Mouse (Mus musculus): ENCODE data around the gene Mypn. TPM values are rescaled to one million over a fixed set of nuclear protein-coding genes. Genes with fewer than 3 reads are reported as not detected.

Mypn gene
- polyA plus RNA-seq, 1 experiment: 2.6 TPM

- Histone ChIP-seq H3K4me1 (ENCODE audit: control insufficient read depth, insufficient read depth, low read length) (no peaks in the 10 kb centered on the region; the same call in 1 of the 2 replicates), H3K4me3 (replicated peaks; ENCODE audit: extremely low read depth, low read depth, low read length) (no peak overlapping the region)
- no peak for DNase-seq
- WGBS: 41% methylated on average over 11 of the region's 11 CpGs
- TF ChIP-seq CTCF (IDR thresholded peaks at IDR 0.05; ENCODE audit: insufficient read depth, low read length): no peak
- no peak for TF ChIP-seq POLR2A (IDR thresholded peaks at IDR 0.05; ENCODE audit: borderline replicate concordance, extremely low read depth, low read depth, low read length)
Measured at GRCm38 (mm10) chr10:63125343-63125742, 78.4 kb downstream of the Mypn start.

GRCm38 (mm10) chr10:63124016-63124415 is 79.7 kb downstream of the Mypn start:
- Histone ChIP-seq H3K4me3 (replicated peaks; ENCODE audit: extremely low read depth, low read depth, low read length) (no peak overlapping the region), H3K4me1 (ENCODE audit: control insufficient read depth, insufficient read depth, low read length) (no peaks in the 10 kb centered on the region; the same call in 1 of the 2 replicates)
- no peak for TF ChIP-seq CTCF (IDR thresholded peaks at IDR 0.05; ENCODE audit: insufficient read depth, low read length)
- no peak for TF ChIP-seq POLR2A (IDR thresholded peaks at IDR 0.05; ENCODE audit: borderline replicate concordance, extremely low read depth, low read depth, low read length)
- 91% methylated on average over 10 of the region's 10 CpGs for WGBS
- no peak for DNase-seq

DNA sequence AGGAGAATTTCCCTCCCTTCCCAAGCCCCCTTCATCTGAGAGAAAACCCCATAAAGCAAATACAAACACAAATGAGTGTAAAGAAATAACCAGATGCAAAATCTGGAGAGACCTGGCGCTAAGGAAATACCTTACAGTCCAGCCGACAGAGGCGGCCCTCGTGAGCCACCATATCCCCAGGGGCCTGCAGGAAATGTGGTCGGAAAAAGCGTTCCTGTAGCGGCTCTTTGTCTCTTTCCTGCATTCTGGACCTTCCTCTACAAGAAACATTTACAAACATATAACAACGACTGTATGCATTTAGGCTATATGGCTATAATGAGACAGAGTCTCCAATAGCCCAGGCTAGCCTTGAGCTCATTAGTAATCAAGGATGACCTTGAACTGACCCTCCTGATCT is 80.6 kb downstream of the Mypn start:
- 63% methylated on average over 8 of the region's 8 CpGs for WGBS
- no peak for DNase-seq

DNA sequence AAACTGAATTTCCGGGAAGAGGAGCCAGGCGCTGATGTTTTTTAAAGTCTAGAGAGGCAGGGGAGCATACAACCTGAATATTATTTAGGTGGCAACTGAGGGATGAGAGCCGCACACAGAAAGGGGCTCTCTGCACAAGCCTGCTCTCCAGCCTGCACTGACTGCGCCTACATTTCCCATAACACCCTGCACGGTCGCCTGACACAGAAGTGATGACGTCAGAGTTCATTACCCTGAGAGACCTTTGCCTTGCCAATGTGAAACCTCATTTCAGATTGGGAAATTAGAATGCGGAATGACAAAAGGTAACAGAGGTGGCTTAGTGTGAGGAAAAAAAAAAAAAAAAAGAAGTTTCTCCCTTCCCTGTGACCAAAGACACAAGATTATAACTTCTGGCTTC is 81.2 kb downstream of the Mypn start:
- 35% methylated on average over 8 of the region's 8 CpGs for WGBS
- Histone ChIP-seq H3K4me1 (ENCODE audit: control insufficient read depth, insufficient read depth, low read length) (no peaks in the 10 kb centered on the region), H3K4me3 (replicated peaks; ENCODE audit: extremely low read depth, low read depth, low read length) (no peak overlapping the region)
- no peak for TF ChIP-seq POLR2A (IDR thresholded peaks at IDR 0.05; ENCODE audit: borderline replicate concordance, extremely low read depth, low read depth, low read length)
- TF ChIP-seq CTCF (IDR thresholded peaks at IDR 0.05; ENCODE audit: insufficient read depth, low read length): no peak
- no peak for DNase-seq

More for the DNA sequence above, 80.6 kb downstream of the Mypn start:
- TF ChIP-seq CTCF (IDR thresholded peaks at IDR 0.05; ENCODE audit: insufficient read depth, low read length): no peak
- Histone ChIP-seq H3K4me3 (replicated peaks; ENCODE audit: extremely low read depth, low read depth, low read length) (no peak overlapping the region), H3K4me1 (ENCODE audit: control insufficient read depth, insufficient read depth, low read length) (no peaks in the 10 kb centered on the region)

DNA sequence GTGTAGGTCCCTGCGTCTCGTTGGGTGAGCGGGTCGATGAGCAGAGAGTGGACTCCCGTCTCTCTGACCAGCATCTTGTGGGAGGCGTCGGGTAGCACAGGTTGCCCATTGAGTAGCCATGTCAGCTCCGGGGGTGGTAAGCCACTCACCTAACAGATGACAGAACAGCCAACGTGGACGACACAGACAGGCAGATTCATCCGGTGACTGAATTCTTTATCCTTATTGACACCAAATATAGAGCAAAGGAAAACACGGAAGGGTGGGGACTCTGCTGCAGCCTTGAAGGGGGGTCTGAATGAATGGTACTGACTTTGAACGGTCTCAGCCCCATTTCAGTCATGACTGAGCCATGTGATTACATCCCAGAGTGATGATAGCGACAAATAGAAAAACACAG is 81.8 kb downstream of the Mypn start:
- no peak overlapping the region for H3K4me3 ChIP-seq (replicated peaks; ENCODE audit: extremely low read depth, low read depth, low read length)
- TF ChIP-seq CTCF (IDR thresholded peaks at IDR 0.05; ENCODE audit: insufficient read depth, low read length) (no peak), POLR2A (IDR thresholded peaks at IDR 0.05; ENCODE audit: borderline replicate concordance, extremely low read depth, low read depth, low read length) (no peak)
- no peaks in the 10 kb centered on the region for H3K4me1 ChIP-seq (ENCODE audit: control insufficient read depth, insufficient read depth, low read length)
- 79% methylated on average over 14 of the region's 14 CpGs for WGBS
- DNase-seq: no peak

DNA sequence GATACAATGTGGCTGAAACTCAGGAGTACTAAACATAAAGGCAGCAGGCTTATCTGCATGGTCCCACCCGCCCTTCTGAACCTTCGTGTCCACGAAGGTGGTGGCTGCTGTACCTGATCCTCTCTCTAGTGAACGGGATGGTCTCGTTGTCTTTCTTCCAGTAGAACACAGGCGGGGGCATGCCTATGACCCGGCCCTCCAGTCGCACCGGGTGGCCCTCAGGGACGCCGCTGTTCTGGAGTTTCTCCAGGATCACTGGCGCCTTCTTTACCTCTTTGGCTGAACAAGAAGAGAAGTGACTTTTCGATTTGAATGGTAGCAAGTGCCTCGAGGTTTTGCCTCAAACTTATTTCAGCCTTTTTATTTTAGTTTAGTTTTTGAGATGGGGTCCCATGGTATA is 83.8 kb downstream of the Mypn start:
- no peak for TF ChIP-seq CTCF (IDR thresholded peaks at IDR 0.05; ENCODE audit: insufficient read depth, low read length)
- TF ChIP-seq POLR2A (IDR thresholded peaks at IDR 0.05; ENCODE audit: borderline replicate concordance, extremely low read depth, low read depth, low read length): no peak
- no peak overlapping the region for H3K4me3 ChIP-seq (replicated peaks; ENCODE audit: extremely low read depth, low read depth, low read length)
- WGBS: 73% methylated on average over 14 of the region's 14 CpGs
- no peak for DNase-seq
- H3K4me1 ChIP-seq (ENCODE audit: control insufficient read depth, insufficient read depth, low read length): no peaks in the 10 kb centered on the region

DNA sequence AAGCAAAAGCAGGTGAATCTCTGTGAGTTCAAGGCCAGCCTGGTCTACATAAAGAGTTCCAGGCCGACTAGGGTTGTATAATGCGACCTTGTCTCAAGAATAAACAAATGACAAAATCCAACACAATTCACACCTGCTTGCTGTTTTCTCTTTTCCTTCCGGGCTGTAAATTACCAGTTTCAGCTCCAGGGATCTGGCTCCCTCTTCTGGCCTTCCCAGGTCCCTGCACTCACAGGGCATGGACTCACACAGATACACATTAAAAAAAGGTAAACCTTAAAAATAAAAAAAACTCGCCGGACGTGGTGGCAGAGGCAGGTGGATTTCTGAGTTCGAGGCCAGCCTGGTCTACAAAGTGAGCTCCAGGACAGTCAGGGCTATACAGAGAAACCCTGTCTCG is 86.2 kb downstream of the Mypn start:
- TF ChIP-seq POLR2A (IDR thresholded peaks at IDR 0.05; ENCODE audit: borderline replicate concordance, extremely low read depth, low read depth, low read length) (no peak), CTCF (IDR thresholded peaks at IDR 0.05; ENCODE audit: insufficient read depth, low read length) (no peak)
- no peak overlapping the region for H3K4me3 ChIP-seq (replicated peaks; ENCODE audit: extremely low read depth, low read depth, low read length)
- 92% methylated on average over 8 of the region's 8 CpGs for WGBS
- no peak for DNase-seq
- H3K4me1 ChIP-seq (ENCODE audit: control insufficient read depth, insufficient read depth, low read length): no peaks in the 10 kb centered on the region

DNA sequence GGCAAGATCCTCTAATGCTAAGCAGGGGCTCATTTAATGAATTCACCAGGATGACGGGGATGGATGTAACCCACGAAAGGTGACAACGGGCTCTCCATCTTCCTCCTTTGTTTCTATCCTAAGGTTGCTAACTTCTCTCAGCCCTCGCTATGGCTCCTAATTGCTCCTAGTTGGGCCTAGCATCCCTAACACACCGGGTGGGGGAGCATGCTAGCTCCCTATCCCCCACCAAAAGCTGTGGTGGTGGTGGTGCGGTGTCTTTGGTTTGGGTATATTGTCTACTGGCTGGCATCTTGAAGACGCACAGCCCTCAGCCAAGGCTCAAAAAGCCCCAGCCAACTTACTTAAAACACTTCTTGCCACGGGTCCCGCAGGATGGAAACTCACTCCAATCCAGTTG is 87.4 kb downstream of the Mypn start:
- Histone ChIP-seq H3K4me3 (replicated peaks; ENCODE audit: extremely low read depth, low read depth, low read length) (no peak overlapping the region), H3K4me1 (ENCODE audit: control insufficient read depth, insufficient read depth, low read length) (no peaks in the 10 kb centered on the region)
- 93% methylated on average over 9 of the region's 9 CpGs for WGBS
- no peak for TF ChIP-seq CTCF (IDR thresholded peaks at IDR 0.05; ENCODE audit: insufficient read depth, low read length)
- no peak for TF ChIP-seq POLR2A (IDR thresholded peaks at IDR 0.05; ENCODE audit: borderline replicate concordance, extremely low read depth, low read depth, low read length)
- no peak for DNase-seq

GRCm38 (mm10) chr10:63115881-63116280 is 87.9 kb downstream of the Mypn start:
- Histone ChIP-seq H3K4me1 (ENCODE audit: control insufficient read depth, insufficient read depth, low read length) (no peaks in the 10 kb centered on the region), H3K4me3 (replicated peaks; ENCODE audit: extremely low read depth, low read depth, low read length) (no peak overlapping the region)
- WGBS: 81% methylated on average over 15 of the region's 15 CpGs
- TF ChIP-seq POLR2A (IDR thresholded peaks at IDR 0.05; ENCODE audit: borderline replicate concordance, extremely low read depth, low read depth, low read length) (no peak), CTCF (IDR thresholded peaks at IDR 0.05; ENCODE audit: insufficient read depth, low read length) (no peak)
- no peak for DNase-seq

GRCm38 (mm10) chr10:63113716-63114360 is 89.9 kb downstream of the Mypn start:
- Histone ChIP-seq H3K4me1 (ENCODE audit: control insufficient read depth, insufficient read depth, low read length) (no peaks in the 10 kb centered on the region), H3K4me3 (replicated peaks; ENCODE audit: extremely low read depth, low read depth, low read length) (no peak overlapping the region)
- TF ChIP-seq CTCF (IDR thresholded peaks at IDR 0.05; ENCODE audit: insufficient read depth, low read length): no peak
- no peak for TF ChIP-seq POLR2A (IDR thresholded peaks at IDR 0.05; ENCODE audit: borderline replicate concordance, extremely low read depth, low read depth, low read length)
- WGBS: 77% methylated on average over 6 of the region's 6 CpGs
- no peak for DNase-seq

All from lung, adult 2 months (tissue).